Mouse (Mus musculus) spleen, embryonic (tissue): ENCODE results near the gene Dhx35.

Source experiments
- CTCF ChIA-PET: fragments of 350-600 bp; sonication (Branson Sonifier 250); formaldehyde crosslinking; loops from one replicate; lab custom pipeline; 2022; lab: Charles Lee

Gene Dhx35

GRCm38 (mm10) chr2:158888531-158888930 is 93.9 kb downstream of the Dhx35 start:
- CTCF ChIA-PET = no interaction called here

DNA sequence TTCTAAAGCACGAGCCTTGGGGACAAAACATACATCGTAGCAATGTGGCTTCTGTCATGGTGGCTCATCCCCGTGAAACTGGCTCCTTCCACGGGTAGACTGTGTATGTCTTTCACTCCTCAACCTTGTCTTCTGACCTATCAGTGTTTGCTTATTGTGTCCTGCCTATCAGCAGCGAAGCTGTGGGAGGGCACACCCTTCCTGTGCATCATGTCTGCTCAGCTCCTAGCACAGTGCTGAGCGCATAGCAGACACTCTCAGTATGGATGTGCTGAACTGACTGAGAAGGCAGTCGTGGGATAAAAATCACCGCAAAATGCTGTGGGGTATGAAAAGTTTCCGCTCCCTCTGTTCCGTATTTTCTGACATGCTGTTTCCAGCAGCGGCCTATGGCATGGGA is 94.6 kb downstream of the Dhx35 start:
- CTCF ChIA-PET = no interaction called here

DNA sequence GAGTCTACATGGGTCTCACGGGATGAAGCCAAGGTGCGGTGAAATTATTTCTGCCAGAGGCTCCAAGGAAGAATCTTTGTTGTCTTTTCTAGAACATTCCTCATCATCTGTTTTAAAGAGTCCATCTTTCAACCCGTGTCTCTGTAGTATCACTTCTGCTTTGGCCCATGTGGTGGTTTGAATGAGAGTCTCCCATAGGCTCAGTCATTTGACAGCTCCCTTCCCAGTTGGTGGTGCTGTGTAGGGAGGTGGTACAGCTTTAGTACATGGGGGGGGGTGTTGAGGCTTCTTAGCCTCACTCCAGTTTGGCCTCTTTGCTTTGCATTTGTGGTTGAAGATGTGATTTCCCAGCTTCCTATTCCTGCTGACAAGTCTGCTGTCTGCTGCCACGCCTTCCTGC is 96.7 kb downstream of the Dhx35 start:
- CTCF ChIA-PET = no interaction called here

GRCm38 (mm10) chr2:158893171-158893853 is 98.7 kb downstream of the Dhx35 start:
- CTCF ChIA-PET = no interaction called here

- CTCF ChIA-PET = no interaction called here
These were observed 104.0 kb downstream of the Dhx35 start for GRCm38 (mm10) chr2:158898469-158899196.
